Mouse (Mus musculus) MEL (cell line): ENCODE data around the gene Ptprk. TPM values are rescaled to one million over a fixed set of nuclear protein-coding genes. Genes with fewer than 3 reads are reported as not detected.

Experiments used
- DNase-seq: peaks from one replicate; pipeline ENCODE4 v3.0.0; 2011; ENCODE audit warnings: low read depth, low spot score
- H3K27ac ChIP-seq: 2 replicates; pipeline ENCODE4 v1.5.1; 2012; ENCODE audit warnings: low read depth, mild to moderate bottlenecking, control low read depth, low read length, moderate library complexity; ENCODE audit not compliant: control insufficient read depth
- H3K27me3 ChIP-seq, 2 experiments: fragments of 150-350 bp in 1 of 2; sonication (generic) in 1 of 2; 2 replicates each; pipeline ENCODE4 v1.6.1; 2012; ENCODE audit warnings: low read length in 2 of 2, mild to moderate bottlenecking in 2 of 2, improper control_type of control experiment in 1 of 2, moderate library complexity in 1 of 2; ENCODE audit not compliant: insufficient read depth in 2 of 2, control insufficient read depth in 1 of 2
- H3K36me3 ChIP-seq, 2 experiments: 2 replicates each; pipeline ENCODE4 v1.6.1; 2012 to 2014; ENCODE audit warnings: low read length in 2 of 2, improper control_type of control experiment in 1 of 2, inconsistent platforms in 1 of 2, mild to moderate bottlenecking in 1 of 2; ENCODE audit not compliant: insufficient read depth in 2 of 2, control insufficient read depth in 1 of 2
- H3K4me1 ChIP-seq, 2 experiments: fragments of 150-350 bp in 1 of 2; sonication (generic) in 1 of 2; 2 replicates each; pipeline ENCODE4 v1.6.1; 2012; ENCODE audit warnings: low read length in 2 of 2, improper control_type of control experiment in 1 of 2, mild to moderate bottlenecking in 1 of 2; ENCODE audit not compliant: insufficient read depth in 2 of 2, control insufficient read depth in 1 of 2
- H3K4me3 ChIP-seq, 2 experiments: fragments of 150-350 bp in 1 of 2; sonication (generic) in 1 of 2; 2 replicates each; pipeline ENCODE4 v1.5.1; 2012; ENCODE audit warnings: low read depth in 2 of 2, low read length in 2 of 2, mild to moderate bottlenecking in 2 of 2, moderate library complexity in 2 of 2, control low read depth in 1 of 2, improper control_type of control experiment in 1 of 2; ENCODE audit not compliant: control insufficient read depth in 1 of 2, insufficient read depth in 1 of 2
- H3K79me2 ChIP-seq: 2 replicates; pipeline ENCODE4 v1.6.1; 2012; ENCODE audit warnings: mild to moderate bottlenecking, low read length, moderate library complexity; ENCODE audit not compliant: control insufficient read depth, poor library complexity, insufficient read depth
- H3K9ac ChIP-seq: 2 replicates; pipeline ENCODE4 v1.6.1; 2012; ENCODE audit warnings: low read depth, mild to moderate bottlenecking, control low read depth, low read length, moderate library complexity; ENCODE audit not compliant: control insufficient read depth, poor library complexity, severe bottlenecking
- H3K9me3 ChIP-seq: fragments of 150-350 bp; sonication (generic); replicated peaks from 2 replicates; pipeline ENCODE4 v1.6.1; 2012; ENCODE audit warnings: mild to moderate bottlenecking, low read length, improper control_type of control experiment, moderate library complexity; ENCODE audit not compliant: insufficient read depth
- CHD1 ChIP-seq: IDR thresholded peaks from 2 replicates; pipeline ENCODE4 v1.6.1; 2012; ENCODE audit warnings: low read depth, mild to moderate bottlenecking, inconsistent platforms, low read length, improper control_type of control experiment
- CHD2 ChIP-seq: IDR thresholded peaks from 2 replicates; pipeline ENCODE4 v1.6.1; 2011; ENCODE audit warnings: low read length, improper control_type of control experiment
- CTCF ChIP-seq, 3 experiments: IDR thresholded peaks in 2 of 3; conservative IDR thresholded peaks in 1 of 3; 2 replicates each; pipeline ENCODE4 v1.5.1; 2011 to 2012; ENCODE audit warnings: low read length in 3 of 3, low read depth in 2 of 3, mild to moderate bottlenecking in 2 of 3, improper control_type of control experiment in 1 of 3, inconsistent platforms in 1 of 3, mixed read lengths in 1 of 3, moderate library complexity in 1 of 3; ENCODE audit not compliant: control insufficient read depth in 1 of 3, insufficient read depth in 1 of 3, poor library complexity in 1 of 3, severe bottlenecking in 1 of 3
- MAZ ChIP-seq: IDR thresholded peaks from 2 replicates; pipeline ENCODE4 v1.6.1; 2012; ENCODE audit warnings: low read depth, mild to moderate bottlenecking, inconsistent platforms, low read length, improper control_type of control experiment
- MEF2A ChIP-seq: IDR thresholded peaks from 2 replicates; pipeline ENCODE4 v1.6.1; 2014; ENCODE audit warnings: low read depth, mild to moderate bottlenecking, inconsistent platforms, low read length, improper control_type of control experiment; ENCODE audit not compliant: poor library complexity, insufficient replicate concordance, severe bottlenecking; ENCODE audit errors: extremely low read depth
- MXI1 ChIP-seq: IDR thresholded peaks from 2 replicates; pipeline ENCODE4 v1.6.1; 2011; ENCODE audit warnings: mild to moderate bottlenecking, low read depth, low read length, improper control_type of control experiment
- NELFE ChIP-seq: IDR thresholded peaks from 2 replicates; pipeline ENCODE4 v1.6.1; 2011; ENCODE audit warnings: low read depth, low read length, improper control_type of control experiment
- POLR2A ChIP-seq, 2 experiments: IDR thresholded peaks; 2 replicates each; pipeline ENCODE4 v1.6.1; 2011 to 2012; ENCODE audit warnings: low read length in 2 of 2, mild to moderate bottlenecking in 2 of 2, control low read depth in 1 of 2, improper control_type of control experiment in 1 of 2, low read depth in 1 of 2, moderate library complexity in 1 of 2; ENCODE audit not compliant: control insufficient read depth in 1 of 2, insufficient read depth in 1 of 2, poor library complexity in 1 of 2
- POLR2AphosphoS2 ChIP-seq: IDR thresholded peaks from 2 replicates; pipeline ENCODE4 v1.6.1; 2011; ENCODE audit warnings: low read length, improper control_type of control experiment
- RAD21 ChIP-seq: IDR thresholded peaks from 2 replicates; pipeline ENCODE4 v1.6.1; 2011; ENCODE audit warnings: mild to moderate bottlenecking, low read depth, low read length, improper control_type of control experiment
- SIN3A ChIP-seq: IDR thresholded peaks from 2 replicates; pipeline ENCODE4 v1.6.1; 2012; ENCODE audit warnings: low read length, improper control_type of control experiment, inconsistent platforms
- SMC3 ChIP-seq: IDR thresholded peaks from 2 replicates; pipeline ENCODE4 v1.6.1; 2011; ENCODE audit warnings: low read depth, low read length, improper control_type of control experiment
- UBTF ChIP-seq: IDR thresholded peaks from 2 replicates; pipeline ENCODE4 v1.6.1; 2012; ENCODE audit warnings: low read depth, mild to moderate bottlenecking, inconsistent platforms, low read length, improper control_type of control experiment, moderate library complexity, borderline replicate concordance; ENCODE audit not compliant: insufficient read depth
- ZC3H11A ChIP-seq: IDR thresholded peaks from 2 replicates; pipeline ENCODE4 v1.6.1; 2012; ENCODE audit warnings: low read depth, mild to moderate bottlenecking, inconsistent platforms, low read length, improper control_type of control experiment
- ZMIZ1 ChIP-seq: IDR thresholded peaks from 2 replicates; pipeline ENCODE4 v1.6.1; 2012; ENCODE audit warnings: low read depth, mild to moderate bottlenecking, inconsistent platforms, low read length, improper control_type of control experiment, moderate library complexity
- polyA plus RNA-seq, 2 experiments: library from polyadenylated mRNA; stranded (reverse) in 1 of 2; unstranded in 1 of 2; fragments of >175 nt in 1 of 2; fragments of >200 nt in 1 of 2; gene quantifications; 2 replicates each; pipeline versions ENCODE4 v1.2.1 to v1.2.4; 2012; ENCODE audit warnings: low replicate concordance in 2 of 2, low read depth in 1 of 2; ENCODE audit not compliant: insufficient read length in 2 of 2, insufficient read depth in 1 of 2, missing spikeins in 1 of 2
- total RNA-seq: library from RNA; depleted of rRNA; stranded (reverse); fragments of 300-350 nt; gene quantifications from 2 replicates; pipeline ENCODE4 v1.2.3, GENCODE M21; 2012

Gene Ptprk
- total and polyA plus RNA-seq, 3 experiments, result under 0.01 TPM; not detected in 2

DNA sequence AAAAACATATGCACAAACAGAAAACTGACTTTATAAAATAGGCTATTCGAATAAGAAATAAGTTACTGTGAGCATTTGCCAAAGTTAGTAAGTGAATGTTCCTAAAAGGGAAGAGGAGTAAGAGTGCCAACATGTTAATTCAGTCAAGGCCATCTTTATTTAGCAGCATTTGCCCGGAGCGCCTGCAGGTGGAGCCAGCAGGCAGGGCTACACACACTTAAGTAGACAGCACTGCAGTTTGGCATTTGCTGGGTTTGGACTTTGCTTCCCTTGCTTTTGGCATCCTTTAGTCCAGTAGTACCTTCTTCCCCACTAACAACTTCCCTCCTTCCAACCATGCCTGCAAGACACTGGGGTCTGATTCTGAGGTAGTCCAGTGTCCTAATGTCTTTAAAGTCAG, 411.0 kb downstream of the Ptprk start:
- Histone ChIP-seq H3K4me1 (no peaks in the 10 kb centered on the region), H3K27me3 (no peaks in the 10 kb centered on the region), H3K36me3 (no peaks in the 10 kb centered on the region), H3K9me3 (no peaks in the 10 kb centered on the region), H3K27ac (no peak overlapping the region), H3K4me3 (no peak overlapping the region), H3K9ac (no peak overlapping the region), H3K79me2 (no peaks in the 10 kb centered on the region)
- TF ChIP-seq CTCF (IDR thresholded peaks at IDR 0.05 in 2 of 3, conservative IDR thresholded peaks at IDR 0.05 in 1 of 3; ENCODE audit: control insufficient read depth in 1 of 3, insufficient read depth in 1 of 3, low read depth in 2 of 3, low read length in 3 of 3, poor library complexity in 1 of 3, severe bottlenecking in 1 of 3) (peak; percentile 21 to 76 (median 72); a peak in 5 of 6 replicates), SMC3 (peak; percentile 89), RAD21 (peak; percentile 77), ZC3H11A (peak; percentile 86), MEF2A (no peak)
- DNase-seq, result peak; percentile 43

DNA sequence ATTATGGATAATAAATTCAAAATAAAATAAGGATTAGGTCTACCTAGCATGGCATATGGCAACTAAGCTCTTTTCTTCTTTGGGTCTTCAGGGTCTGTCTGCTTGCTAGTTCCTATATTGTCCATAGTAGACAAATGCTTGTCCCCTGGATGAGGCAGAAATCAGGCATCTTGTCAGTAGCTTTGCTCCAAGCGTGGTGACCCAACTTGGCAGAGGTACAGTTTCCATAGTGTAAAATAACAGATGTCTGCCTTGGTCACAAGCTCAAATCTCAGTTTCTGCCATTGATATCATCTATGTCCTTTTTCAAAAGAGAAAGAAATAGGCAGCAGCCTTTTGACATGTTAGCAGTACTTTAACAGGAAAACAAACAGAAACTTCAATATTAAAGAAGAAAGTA, 416.4 kb downstream of the Ptprk start:
- H3K36me3 ChIP-seq, result no peaks in the 10 kb centered on the region
- H3K4me3 ChIP-seq, result no peak overlapping the region
- TF ChIP-seq POLR2AphosphoS2 (no peak), POLR2A (IDR thresholded peaks at IDR 0.05; ENCODE audit: control insufficient read depth in 1 of 2, insufficient read depth in 1 of 2, low read depth in 1 of 2, low read length in 2 of 2, poor library complexity in 1 of 2) (no peak)
- H3K27me3 ChIP-seq, result no peaks in the 10 kb centered on the region; a peak in 1 of 4 replicates
- no peak overlapping the region for H3K27ac ChIP-seq
- no peak for DNase-seq
- no peaks in the 10 kb centered on the region for H3K4me1 ChIP-seq
- H3K79me2 ChIP-seq, result no peaks in the 10 kb centered on the region
- H3K9me3 ChIP-seq, result no peaks in the 10 kb centered on the region
- H3K9ac ChIP-seq, result no peak overlapping the region

DNA sequence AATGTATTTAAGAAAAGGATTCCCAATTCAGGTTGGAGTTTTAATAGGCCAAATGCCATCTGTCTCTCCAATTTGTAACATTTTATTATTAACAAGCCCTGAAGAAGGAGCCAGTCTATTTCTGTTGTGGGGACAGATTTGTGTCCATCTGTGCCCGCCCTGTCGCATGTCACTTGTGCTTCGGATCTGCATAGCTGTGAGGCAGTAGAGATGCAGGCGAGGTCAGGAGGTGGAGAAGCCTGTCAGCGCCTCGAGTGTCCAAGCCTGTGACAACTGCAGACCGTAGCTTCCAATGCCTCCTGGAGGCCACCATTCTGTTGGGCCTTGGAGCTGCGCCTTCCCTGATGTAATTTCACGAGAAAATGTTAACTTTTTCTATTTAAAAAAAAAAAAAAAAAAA, 417.6 kb downstream of the Ptprk start:
- TF ChIP-seq SIN3A (no peak), ZMIZ1 (no peak), CHD2 (no peak), UBTF (no peak), CHD1 (no peak), NELFE (no peak), MXI1 (no peak), MAZ (no peak)
- Histone ChIP-seq H3K9ac (no peak overlapping the region), H3K79me2 (no peaks in the 10 kb centered on the region), H3K4me3 (no peak overlapping the region), H3K4me1 (no peaks in the 10 kb centered on the region), H3K27ac (no peak overlapping the region), H3K27me3 (no peaks in the 10 kb centered on the region; a peak in 1 of 4 replicates), H3K9me3 (no peaks in the 10 kb centered on the region), H3K36me3 (no peaks in the 10 kb centered on the region)
- no peak for DNase-seq
